Mouse (Mus musculus) embryonic stem cell, embryonic (primary cell): ENCODE measurements around the gene BC035044.

Experiments used
- CTCF ChIA-PET, 4 experiments: fragments of 300-600 bp in 2 of 4; fragments of 350-600 bp in 2 of 4; sonication (Branson Sonifier 250); formaldehyde crosslinking; loops; one replicate each; lab custom pipeline; 2022; ENCODE audit warnings: inconsistent platforms in 2 of 4; lab: Charles Lee
- POLR2A ChIA-PET, 4 experiments: fragments of 300-600 bp in 2 of 4; fragments of 350-600 bp in 2 of 4; sonication (Branson Sonifier 250); formaldehyde crosslinking; loops; one replicate each; lab custom pipeline; 2022; ENCODE audit warnings: antibody characterized with exemption in 4 of 4, inconsistent platforms in 1 of 4; lab: Charles Lee

BC035044 gene

GRCm38 (mm10) chr6:128840669-128841068 lies 50.3 kb downstream of the BC035044 start:
- POLR2A ChIA-PET, result interaction anchor here in 2 of 4 experiments (0.7 to 1.2 kb wide), 2 partner anchors 27 to 77 kb away, joined by 4 read pairs; no protein-coding TSS in a partner anchor
- CTCF ChIA-PET, result interaction anchor here in 2 of 4 experiments (0.8 to 1.9 kb wide), 2 partner anchors 37 to 38 kb away, joined by 3 to 7 read pairs; no protein-coding TSS in a partner anchor

GRCm38 (mm10) chr6:128839921-128840320 lies 51.0 kb downstream of the BC035044 start:
- ChIA-PET CTCF (interaction anchor here in 3 of 4 experiments (0.6 to 1.9 kb wide), 4 partner anchors 34 to 183 kb away, joined by 3 to 7 read pairs (median 4); no protein-coding TSS in a partner anchor), POLR2A (interaction anchor here in 2 of 4 experiments (0.6 to 1.2 kb wide), 3 partner anchors 29 to 474 kb away, joined by 3 to 4 read pairs (median 4); no protein-coding TSS in a partner anchor)

DNA sequence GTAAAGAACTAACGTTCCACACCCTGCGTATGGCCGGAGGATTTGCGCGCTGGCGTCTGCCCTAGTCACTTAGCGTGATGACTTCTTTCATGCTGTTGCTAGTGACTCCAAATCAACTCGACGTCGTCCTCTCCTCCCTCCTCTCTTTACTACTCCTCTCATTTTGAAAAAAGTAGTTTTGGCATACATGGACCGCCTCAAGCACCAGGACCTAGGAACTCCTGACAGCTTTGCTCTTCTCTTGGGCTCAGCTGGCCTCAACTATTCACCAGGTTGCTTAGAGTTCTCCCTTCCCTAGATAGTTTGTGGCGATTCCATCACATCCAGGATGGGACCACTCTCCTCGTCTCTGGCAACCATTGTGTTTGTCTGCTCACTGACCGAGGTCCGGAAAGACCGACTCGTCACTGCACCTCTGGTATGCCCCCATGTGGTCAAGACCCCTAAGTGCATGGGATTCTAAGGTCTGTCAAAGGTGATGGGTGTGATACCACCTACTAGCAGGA lies 51.6 kb downstream of the BC035044 start:
- ChIA-PET POLR2A (interaction anchor here in 2 of 4 experiments (0.6 to 0.7 kb wide), 3 partner anchors 30 to 474 kb away, joined by 3 to 4 read pairs (median 4); no protein-coding TSS in a partner anchor), CTCF (interaction anchor here in 1 of 4 experiments (1.5 to 1.9 kb wide), 2 partner anchors 34 to 36 kb away, joined by 4 to 7 read pairs; no protein-coding TSS in a partner anchor)

- CTCF ChIA-PET, result interaction anchor here in 2 of 4 experiments (0.7 to 1.5 kb wide), 5 partner anchors 18 to 72 kb away, joined by 3 to 5 read pairs (median 4); no protein-coding TSS in a partner anchor
- POLR2A ChIA-PET, result interaction anchor here in 3 of 4 experiments (0.6 to 1.2 kb wide), 8 partner anchors 10 to 696 kb away, joined by 3 to 6 read pairs (median 4); no protein-coding TSS in a partner anchor
Measured at GRCm38 (mm10) chr6:128838342-128839265, 52.3 kb downstream of the BC035044 start.

GRCm38 (mm10) chr6:128837454-128838341 lies 53.2 kb downstream of the BC035044 start:
- ChIA-PET POLR2A (interaction anchor here in 2 of 4 experiments (0.6 to 1.2 kb wide), 7 partner anchors 9 to 697 kb away, joined by 3 to 6 read pairs (median 4); no protein-coding TSS in a partner anchor), CTCF (interaction anchor here in 3 of 4 experiments (0.5 to 1.1 kb wide), 6 partner anchors 19 to 411 kb away, joined by 3 to 5 read pairs (median 3); no protein-coding TSS in a partner anchor)

DNA sequence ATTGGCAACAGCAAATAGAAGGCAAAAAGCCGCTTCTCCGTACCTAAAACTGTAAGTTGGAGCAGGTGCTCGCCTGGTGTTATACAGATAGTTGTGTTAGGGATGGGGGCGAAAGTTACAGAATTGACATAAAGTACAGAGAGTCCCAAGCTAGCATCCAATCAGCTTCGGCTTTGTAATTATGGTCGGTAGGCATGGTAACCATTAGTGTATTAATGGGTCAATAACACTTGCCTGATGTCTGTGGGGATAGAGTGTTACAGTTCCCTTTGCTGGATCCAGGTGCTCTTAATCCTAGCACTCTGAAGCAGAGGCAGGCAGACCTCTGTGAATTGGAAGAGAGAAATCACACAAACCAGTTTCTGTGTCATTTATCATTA lies 54.0 kb downstream of the BC035044 start:
- ChIA-PET CTCF (interaction anchor here in 1 of 4 experiments (0.7 kb wide), 1 partner anchor 31 kb away, joined by 3 read pairs; no protein-coding TSS in a partner anchor), POLR2A (interaction anchor here in 1 of 4 experiments (1.1 kb wide), 1 partner anchor 8 kb away, joined by 5 read pairs; no protein-coding TSS in a partner anchor)

GRCm38 (mm10) chr6:128836191-128836954 lies 54.6 kb downstream of the BC035044 start:
- POLR2A ChIA-PET, result no interaction called here
- CTCF ChIA-PET, result interaction anchor here in 2 of 4 experiments (0.6 to 0.7 kb wide), 3 partner anchors 12 to 31 kb away, joined by 3 to 8 read pairs (median 3); no protein-coding TSS in a partner anchor

- POLR2A ChIA-PET, result no interaction called here
- CTCF ChIA-PET, result interaction anchor here in 2 of 4 experiments (0.6 kb wide), 2 partner anchors 13 to 18 kb away, joined by 3 to 8 read pairs; no protein-coding TSS in a partner anchor
Measured at GRCm38 (mm10) chr6:128835571-128835970, 55.4 kb downstream of the BC035044 start.

DNA sequence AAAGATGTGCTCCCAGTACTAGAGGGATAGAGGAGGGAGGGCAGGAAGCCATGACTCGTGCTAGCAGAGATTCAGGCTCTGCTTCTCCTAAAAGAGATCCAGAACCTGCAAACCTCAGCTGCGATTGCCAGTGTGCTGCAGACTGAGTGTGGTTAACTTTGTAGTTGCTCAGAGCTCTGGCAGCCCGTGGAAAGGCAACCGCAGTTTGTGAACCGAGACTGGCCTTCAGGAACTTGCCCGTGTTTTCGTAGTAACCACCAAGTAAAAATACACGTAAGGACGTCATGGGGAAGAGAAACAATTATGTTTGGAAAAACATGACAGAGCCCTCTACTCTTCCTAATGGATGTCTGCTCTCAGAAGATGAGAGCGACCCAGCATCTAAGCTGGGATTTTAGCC lies 57.9 kb downstream of the BC035044 start:
- POLR2A ChIA-PET, result no interaction called here
- CTCF ChIA-PET, result interaction anchor here in 1 of 4 experiments (0.7 kb wide), 1 partner anchor 13 kb away, joined by 4 read pairs; no protein-coding TSS in a partner anchor

GRCm38 (mm10) chr6:128829837-128830236 lies 61.1 kb downstream of the BC035044 start:
- ChIA-PET POLR2A (interaction anchor here in 2 of 4 experiments (1.2 to 1.6 kb wide), 2 partner anchors 8 kb away, joined by 4 to 5 read pairs; no protein-coding TSS in a partner anchor), CTCF (interaction anchor here in 1 of 4 experiments (0.6 kb wide), 1 partner anchor 20 kb away, joined by 3 read pairs; no protein-coding TSS in a partner anchor)

DNA sequence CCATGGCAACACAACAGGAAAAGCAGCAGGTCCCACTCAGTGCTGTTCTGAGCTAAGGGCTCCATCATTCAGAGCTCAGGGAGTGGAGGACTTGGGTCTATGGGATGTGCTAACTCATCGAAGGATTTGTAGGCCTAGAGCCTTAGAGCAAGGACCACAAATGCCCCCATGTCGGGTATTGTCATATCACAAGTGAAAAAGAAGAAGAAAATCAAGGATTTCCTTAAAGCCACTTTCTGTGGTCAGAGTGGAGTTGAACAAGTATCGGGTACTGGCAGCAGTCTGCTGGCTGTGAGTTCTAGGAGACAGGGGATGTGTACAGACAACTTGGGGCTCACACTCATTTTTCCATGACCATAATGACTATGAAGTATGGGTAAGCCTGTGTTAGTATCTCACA lies 64.1 kb downstream of the BC035044 start:
- ChIA-PET POLR2A (interaction anchor here in 1 of 4 experiments (1.6 kb wide), 1 partner anchor 16 kb away, joined by 3 read pairs; no protein-coding TSS in a partner anchor), CTCF (no interaction called here)

DNA sequence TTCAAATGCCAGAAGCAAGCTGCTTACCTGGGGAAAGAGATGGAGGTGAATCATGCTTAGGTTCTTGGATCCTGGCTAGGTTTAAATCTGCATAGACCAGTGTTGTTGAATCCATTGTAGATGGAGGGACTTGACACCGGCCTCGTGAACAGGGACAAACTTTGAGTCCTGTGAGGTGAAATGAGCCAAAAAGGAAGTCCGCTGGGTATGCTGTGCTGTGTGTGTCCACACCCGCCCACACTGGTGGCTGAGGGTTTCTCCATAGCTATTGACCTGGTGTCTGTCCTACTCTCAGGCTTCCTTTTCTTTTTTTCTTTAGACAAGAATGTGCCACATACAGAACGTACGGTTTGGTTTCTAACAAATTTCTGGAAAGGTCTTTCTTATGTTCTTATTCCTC lies 64.8 kb downstream of the BC035044 start, which contains the start of the genes Gm44511 and Klrb1b:
Gene Gm44511, minus strand, starts transcription at position 184 of the 400 bp plus-strand sequence.
Gene Klrb1b, minus strand, starts transcription at position 200 of the 400 bp plus-strand sequence.
- CTCF ChIA-PET, result interaction anchor here in 1 of 4 experiments (0.6 kb wide), 1 partner anchor 20 kb away, joined by 3 read pairs; no protein-coding TSS in a partner anchor

GRCm38 (mm10) chr6:128818083-128818802 lies 72.7 kb downstream of the BC035044 start:
- CTCF ChIA-PET, result no interaction called here
- POLR2A ChIA-PET, result interaction anchor here in 1 of 4 experiments (0.6 kb wide), 1 partner anchor 80 kb away, joined by 3 read pairs; no protein-coding TSS in a partner anchor

More for the DNA sequence above, 64.8 kb downstream of the BC035044 start, which contains the start of the genes Gm44511 and Klrb1b:
- POLR2A ChIA-PET, result interaction anchor here in 1 of 4 experiments (1.6 kb wide), 1 partner anchor 17 kb away, joined by 3 read pairs; no protein-coding TSS in a partner anchor

DNA sequence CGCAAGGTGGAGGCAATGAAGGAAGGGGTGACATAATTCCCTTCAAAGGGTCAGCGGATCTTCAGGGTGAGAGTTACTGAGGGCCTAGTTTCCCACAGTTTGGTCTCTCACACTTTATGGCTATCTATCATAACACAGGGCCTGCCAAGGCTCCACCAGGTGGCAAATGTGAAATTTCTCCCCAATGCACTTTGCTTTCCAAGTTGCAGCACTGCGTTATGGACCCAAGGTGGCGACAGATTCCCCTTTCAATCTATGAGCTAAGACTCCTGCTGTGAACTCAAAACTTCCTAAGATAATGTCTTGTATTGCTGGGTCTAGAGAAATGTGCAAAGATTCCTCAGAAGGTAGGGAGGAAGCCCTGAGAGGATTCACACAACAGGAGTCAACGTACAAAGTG lies 82.4 kb downstream of the BC035044 start:
- ChIA-PET POLR2A (no interaction called here), CTCF (interaction anchor here in 1 of 4 experiments (0.7 to 1.9 kb wide), 4 partner anchors 37 to 274 kb away, joined by 3 to 5 read pairs (median 4); no protein-coding TSS in a partner anchor)

DNA sequence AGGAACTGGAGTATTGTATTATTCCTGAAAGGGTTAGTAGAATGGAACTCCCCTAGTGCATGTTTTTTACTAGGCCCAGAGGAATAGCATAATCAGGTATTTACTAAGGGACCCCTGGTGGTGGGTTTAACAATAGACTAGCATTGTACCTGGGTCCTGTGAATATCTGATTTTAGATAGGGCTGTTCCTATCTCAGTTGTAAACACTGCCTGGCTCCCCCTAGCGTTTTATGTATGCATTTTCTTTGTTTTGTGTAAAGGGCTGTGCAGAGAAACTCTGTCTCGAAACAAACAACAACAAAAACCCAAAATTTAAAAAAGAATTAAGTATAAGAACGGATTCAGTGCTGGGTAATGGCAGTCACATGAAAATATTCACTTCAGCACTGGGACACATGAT lies 83.9 kb downstream of the BC035044 start:
- ChIA-PET CTCF (interaction anchor here in 3 of 4 experiments (0.7 to 7.4 kb wide), 4 partner anchors 38 to 210 kb away, joined by 3 to 174 read pairs (median 10); no protein-coding TSS in a partner anchor), POLR2A (no interaction called here)
